Mouse (Mus musculus) stomach, postnatal 0 days (tissue): ENCODE results near the gene Srrm3. TPM values are rescaled to one million over a fixed set of nuclear protein-coding genes. Genes with fewer than 3 reads are reported as not detected.

Experiments used
- ATAC-seq: fragments of 200-750 bp; cut with Nextera tagmentation; 2 replicates; pipeline ENCODE4 v1.8.0; 2017; ENCODE audit not compliant: low FRiP score, low TSS enrichment
- DNase-seq: peaks from one replicate; pipeline ENCODE4 v3.0.0-alpha.2; 2016; ENCODE audit warnings: low spot score
- H3K27ac ChIP-seq: fragments of 300-500 bp; sonication (generic); replicated peaks from 2 replicates; pipeline ENCODE4 v1.5.1; 2014; ENCODE audit warnings: mild to moderate bottlenecking, control low read depth
- H3K27me3 ChIP-seq: fragments of 300-500 bp; sonication (generic); 2 replicates; pipeline ENCODE4 v1.6.1; 2014; ENCODE audit warnings: low read length; ENCODE audit not compliant: control insufficient read depth, insufficient read depth
- H3K36me3 ChIP-seq: fragments of 300-500 bp; sonication (generic); 2 replicates; pipeline ENCODE4 v1.6.1; 2014; ENCODE audit warnings: low read length, mixed read lengths; ENCODE audit not compliant: control insufficient read depth, insufficient read depth
- H3K4me1 ChIP-seq: fragments of 300-500 bp; sonication (generic); replicated peaks from 2 replicates; pipeline ENCODE4 v1.6.1; 2014; ENCODE audit warnings: antibody characterized with exemption; ENCODE audit not compliant: control insufficient read depth, insufficient read depth
- H3K4me2 ChIP-seq: fragments of 300-500 bp; sonication (generic); replicated peaks from 2 replicates; pipeline ENCODE4 v1.6.1; 2014; ENCODE audit warnings: low read depth, mild to moderate bottlenecking, control low read depth, moderate library complexity
- H3K4me3 ChIP-seq: fragments of 300-500 bp; sonication (generic); 2 replicates; pipeline ENCODE4 v1.5.1; 2014; ENCODE audit warnings: low read depth, low read length, control low read depth
- H3K9ac ChIP-seq: fragments of 300-500 bp; sonication (generic); 2 replicates; pipeline ENCODE4 v1.6.1; 2014; ENCODE audit warnings: mild to moderate bottlenecking, low read length, control low read depth, mixed read lengths
- H3K9me3 ChIP-seq: fragments of 300-500 bp; sonication (generic); 2 replicates; pipeline ENCODE4 v1.6.1; 2016; ENCODE audit warnings: low read length; ENCODE audit not compliant: control insufficient read depth
- CTCF ChIP-seq: IDR thresholded peaks from 2 replicates; pipeline ENCODE4 v1.5.1; 2016; ENCODE audit warnings: antibody characterized with exemption, low read depth, mild to moderate bottlenecking, moderate library complexity
- EP300 ChIP-seq: optimal IDR thresholded peaks from 2 replicates; pipeline ENCODE3; 2016; ENCODE audit warnings: antibody characterized with exemption
- WGBS: fragments of 180-500 bp; shearing (Covaris S2); extraction: QIAGEN DNeasy Blood & Tissue Kit; methylation state at CpG from one replicate; pipeline ENCODE4 v1.1.7; 2014; 5-methylcytosine and 5-hydroxymethylcytosine counted together
- polyA plus RNA-seq: library from polyadenylated mRNA; unstranded; fragments of >200 nt; fragmentation: Nextera tagmentation; extraction: Ambion mirVana; gene quantifications from 2 replicates; pipeline ENCODE4 v1.2.1, GENCODE M21; 2015

Srrm3 gene
- polyA plus RNA-seq, 1 experiment from 2014 or later = 0.67 TPM

GRCm38 (mm10) chr5:135868653-135869052 is 62.0 kb downstream of the Srrm3 start:
- Histone ChIP-seq H3K9ac (no peak overlapping the region), H3K4me2 (peak overlapping the region; percentile 80), H3K4me3 (peak overlapping the region; percentile 49), H3K36me3 (no peaks in the 10 kb centered on the region), H3K27ac (no peak overlapping the region), H3K4me1 (no peaks in the 10 kb centered on the region), H3K27me3 (0 out of 2 replicates have a peak, but pooled peaks cover 3% of the 10 kb centered on the region), H3K9me3 (no peaks in the 10 kb centered on the region)
- ATAC-seq = no peak
- no peak for DNase-seq
- WGBS = 4% methylated on average over 27 of the region's 27 CpGs
- TF ChIP-seq CTCF (no peak), EP300 (no peak)

GRCm38 (mm10) chr5:135869661-135870423 is 63.2 kb downstream of the Srrm3 start:
- Histone ChIP-seq H3K9ac (no peak overlapping the region), H3K4me1 (no peaks in the 10 kb centered on the region), H3K9me3 (no peaks in the 10 kb centered on the region), H3K36me3 (no peaks in the 10 kb centered on the region), H3K4me3 (no peak overlapping the region), H3K27me3 (0 out of 2 replicates have a peak, but pooled peaks cover 3% of the 10 kb centered on the region), H3K27ac (no peak overlapping the region), H3K4me2 (no peak overlapping the region)
- 66% methylated on average over 14 of the region's 14 CpGs for WGBS
- no peak for TF ChIP-seq EP300
- no peak for TF ChIP-seq CTCF
- no peak for DNase-seq
- ATAC-seq = no peak

GRCm38 (mm10) chr5:135870505-135870904 is 63.8 kb downstream of the Srrm3 start:
- 0 out of 2 replicates have a peak, but pooled peaks cover 3% of the 10 kb centered on the region for H3K27me3 ChIP-seq
- WGBS = 79% methylated on average over 5 of the region's 5 CpGs
- DNase-seq = no peak

GRCm38 (mm10) chr5:135872996-135873395 is 66.3 kb downstream of the Srrm3 start:
- H3K9ac ChIP-seq = peak overlapping the region; percentile 18; the same call in 1 of the 2 replicates
- H3K4me2 ChIP-seq = no peak overlapping the region
- no peaks in the 10 kb centered on the region for H3K36me3 ChIP-seq
- WGBS = 24% methylated on average over 16 of the region's 16 CpGs
- H3K4me3 ChIP-seq = no peak overlapping the region
- H3K9me3 ChIP-seq = no peaks in the 10 kb centered on the region
- TF ChIP-seq CTCF (no peak), EP300 (no peak)
- no peaks in the 10 kb centered on the region for H3K27me3 ChIP-seq
- ATAC-seq (no peak), DNase-seq (no peak)
- H3K4me1 ChIP-seq = 0 out of 2 replicates have a peak, but pooled peaks cover 4% of the 10 kb centered on the region
- H3K27ac ChIP-seq = no peak overlapping the region

More at GRCm38 (mm10) chr5:135870505-135870904, 63.8 kb downstream of the Srrm3 start:
- Histone ChIP-seq H3K4me1 (no peaks in the 10 kb centered on the region), H3K9ac (no peak overlapping the region), H3K27ac (no peak overlapping the region), H3K4me2 (no peak overlapping the region), H3K36me3 (no peaks in the 10 kb centered on the region), H3K4me3 (no peak overlapping the region), H3K9me3 (no peaks in the 10 kb centered on the region)
- no peak for ATAC-seq
- TF ChIP-seq EP300 = no peak
- TF ChIP-seq CTCF = no peak

GRCm38 (mm10) chr5:135873753-135874152 is 67.1 kb downstream of the Srrm3 start:
- 63% methylated on average over 9 of the region's 9 CpGs for WGBS
- no peak for ATAC-seq
- no peaks in the 10 kb centered on the region for H3K27me3 ChIP-seq

GRCm38 (mm10) chr5:135877180-135877579 is 70.5 kb downstream of the Srrm3 start:
- DNase-seq (peak; percentile 65), ATAC-seq (no peak)
- H3K4me1 ChIP-seq = peaks cover 7% of the 10 kb centered on the region; the same call in 1 of the 2 replicates
- no peak overlapping the region for H3K9ac ChIP-seq
- peak overlapping the region; percentile 31 for H3K4me3 ChIP-seq
- H3K27me3 ChIP-seq = no peaks in the 10 kb centered on the region
- H3K4me2 ChIP-seq = peak overlapping the region; percentile 57
- TF ChIP-seq EP300 (no peak), CTCF (peak; percentile 78)
- 13% methylated on average over 8 of the region's 8 CpGs for WGBS
- no peaks in the 10 kb centered on the region for H3K36me3 ChIP-seq
- no peaks in the 10 kb centered on the region for H3K9me3 ChIP-seq
- 0 out of 2 replicates have a peak overlapping the region, but pooled peaks have one; percentile 2 for H3K27ac ChIP-seq

More at GRCm38 (mm10) chr5:135873753-135874152, 67.1 kb downstream of the Srrm3 start:
- H3K27ac ChIP-seq = no peak overlapping the region
- H3K4me3 ChIP-seq = no peak overlapping the region
- H3K36me3 ChIP-seq = no peaks in the 10 kb centered on the region
- DNase-seq = no peak
- TF ChIP-seq EP300 (no peak), CTCF (no peak)
- H3K4me2 ChIP-seq = no peak overlapping the region
- H3K9ac ChIP-seq = no peak overlapping the region
- H3K4me1 ChIP-seq = 0 out of 2 replicates have a peak, but pooled peaks cover 4% of the 10 kb centered on the region
- H3K9me3 ChIP-seq = no peaks in the 10 kb centered on the region
